Mouse (Mus musculus) adipose tissue, adult 10 weeks (tissue): ENCODE data around the gene Otos. TPM values are rescaled to one million over a fixed set of nuclear protein-coding genes. Genes with fewer than 3 reads are reported as not detected.

Experiments
- polyA plus RNA-seq: library from polyadenylated mRNA; stranded (reverse); fragments of 350-450 nt; fragmentation: Illumina TruSeq; extraction: RNeasy Lipid Tissue Mini Kit (QIAGEN cat#74804); gene quantifications from one replicate; pipeline ENCODE4 v1.2.3, GENCODE M21; 2014; ENCODE audit warnings: low read depth, low replicate concordance

The Otos gene
- polyA plus RNA-seq: not detected

GRCm38 (mm10) chr1:92648673-92649072 lies at the start of gene Otos:
TSS of gene Otos (minus strand) at chr1:92648841.

GRCm38 (mm10) chr1:92641514-92642272 lies 6.9 kb downstream of the Otos start, which contains the start of gene Cops9:
TSS of gene Cops9 (minus strand) at chr1:92641985.

DNA sequence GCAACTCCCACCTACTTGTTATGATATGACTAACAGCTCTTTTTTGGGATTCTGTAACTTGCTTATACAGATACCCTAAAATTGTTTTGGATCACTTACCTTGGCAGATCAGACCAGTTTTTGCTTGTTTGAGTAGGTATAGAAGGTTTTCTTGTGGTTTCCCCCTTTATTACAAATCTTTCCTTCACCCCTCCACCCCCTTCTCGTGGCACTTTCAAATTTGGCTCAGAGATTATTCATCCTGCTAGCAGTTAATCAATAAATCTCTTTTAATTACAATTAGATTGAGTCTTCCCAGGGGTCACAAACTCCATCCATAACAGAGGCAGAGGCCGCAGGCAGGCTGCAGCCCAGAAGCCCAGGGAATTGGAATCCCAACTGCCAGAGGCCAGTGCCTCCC lies 31.2 kb downstream of the Otos start, which contains the start of gene Olfr12:
TSS of gene Olfr12 (plus strand) at position 301 of the 400 bp plus-strand sequence.

GRCm38 (mm10) chr1:92605482-92605881 lies 43.2 kb downstream of the Otos start, which contains the start of gene Olfr1410:
TSS of gene Olfr1410 (plus strand) at chr1:92605782.

Other genes with a start within 250 kb of the Otos start
- gene Ndufa10, start 175.0 kb downstream of the Otos start, polyA plus RNA-seq: 98.5 TPM
- gene Olfr1416, start 163.7 kb downstream of the Otos start, polyA plus RNA-seq: not detected
- gene Olfr1415, start 152.7 kb downstream of the Otos start, polyA plus RNA-seq: not detected
- gene Olfr1414, start 130.2 kb downstream of the Otos start, polyA plus RNA-seq: 0.63 TPM
- not detected for gene Olfr1413, start 77.5 kb downstream of the Otos start, polyA plus RNA-seq
- gene Olfr1412, start 63.1 kb downstream of the Otos start, polyA plus RNA-seq: not detected
- not detected for gene Olfr1411, start 54.4 kb downstream of the Otos start, polyA plus RNA-seq
- gene Olfr1410, start 43.1 kb downstream of the Otos start, polyA plus RNA-seq: not detected
- not detected for gene Olfr12, start 31.1 kb downstream of the Otos start, polyA plus RNA-seq
- gene Cops9, start 6.9 kb downstream of the Otos start, polyA plus RNA-seq: 327 TPM
- 36.2 TPM for gene Gpc1, start 182.8 kb upstream of the Otos start, polyA plus RNA-seq